Mouse (Mus musculus) megakaryocyte, embryonic 14.5 days (primary cell): ENCODE results near the gene Paqr5.

Experiments used
- FLI1 ChIP-seq: IDR thresholded peaks from 2 replicates; pipeline ENCODE4 v1.6.1; 2012; ENCODE audit warnings: low read length, inconsistent platforms, mixed read lengths
- GATA1 ChIP-seq: IDR thresholded peaks from 3 replicates; pipeline ENCODE4 v1.6.1; 2012; ENCODE audit warnings: mixed read lengths, low read length, inconsistent platforms, borderline replicate concordance

GRCm38 (mm10) chr9:62015504-62015903 is 11.2 kb downstream of the Paqr5 start:
- no peak for TF ChIP-seq FLI1
- no peak for TF ChIP-seq GATA1
